Mouse (Mus musculus) CH12.LX (cell line): ENCODE measurements around the gene Nfkbiz. TPM values are rescaled to one million over a fixed set of nuclear protein-coding genes. Genes with fewer than 3 reads are reported as not detected.

Source experiments
- DNase-seq: peaks from one replicate; pipeline ENCODE4 v3.0.0-alpha.2; 2013; ENCODE audit errors: extremely low read depth
- H3K27ac ChIP-seq: 2 replicates; pipeline ENCODE4 v1.5.1; 2012; ENCODE audit warnings: low read depth, mild to moderate bottlenecking, control low read depth, moderate library complexity; ENCODE audit not compliant: insufficient read depth
- H3K27me3 ChIP-seq: replicated peaks from 2 replicates; pipeline ENCODE3; 2012; ENCODE audit warnings: inconsistent platforms
- H3K36me3 ChIP-seq, 2 experiments: replicated peaks in 1 of 2; 2 replicates each; pipeline versions ENCODE3 to v1.6.1; 2012; ENCODE audit warnings: inconsistent platforms in 1 of 2, low read length in 1 of 2, mild to moderate bottlenecking in 1 of 2, mixed read lengths in 1 of 2, moderate library complexity in 1 of 2; ENCODE audit not compliant: control insufficient read depth in 1 of 2, insufficient read depth in 1 of 2
- H3K4me1 ChIP-seq, 2 experiments: 2 replicates each; pipeline ENCODE4 v1.6.1; 2012; ENCODE audit warnings: inconsistent platforms in 1 of 2, moderate library complexity in 1 of 2; ENCODE audit not compliant: insufficient read depth in 2 of 2, control insufficient read depth in 1 of 2
- H3K4me2 ChIP-seq: 2 replicates; pipeline ENCODE4 v1.6.1; 2012; ENCODE audit warnings: low read depth, mild to moderate bottlenecking, control low read depth; ENCODE audit not compliant: poor library complexity, insufficient read depth, severe bottlenecking
- H3K4me3 ChIP-seq, 3 experiments: fragments of 150-350 bp in 1 of 3; sonication (generic) in 1 of 3; replicated peaks in 1 of 3; 2 replicates each; pipeline versions ENCODE3 to v1.5.1; 2011 to 2012; ENCODE audit warnings: low read depth in 2 of 3, low read length in 2 of 3, mild to moderate bottlenecking in 2 of 3, moderate library complexity in 2 of 3, control low read depth in 1 of 3, improper control_type of control experiment in 1 of 3, inconsistent platforms in 1 of 3, mixed read lengths in 1 of 3; ENCODE audit not compliant: poor library complexity in 1 of 3
- H3K79me2 ChIP-seq: replicated peaks from 2 replicates; pipeline ENCODE4 v1.6.1; 2012; ENCODE audit warnings: mild to moderate bottlenecking, moderate library complexity; ENCODE audit not compliant: control insufficient read depth, poor library complexity, insufficient read depth, severe bottlenecking; ENCODE audit errors: extremely low read depth
- H3K9ac ChIP-seq: 2 replicates; pipeline ENCODE4 v1.6.1; 2012; ENCODE audit warnings: low read depth, mild to moderate bottlenecking, control low read depth, moderate library complexity; ENCODE audit not compliant: insufficient read depth
- H3K9me3 ChIP-seq: replicated peaks from 2 replicates; pipeline ENCODE3; 2012; ENCODE audit warnings: low read length, inconsistent platforms, mixed read lengths
- BHLHE40 ChIP-seq: IDR thresholded peaks from 2 replicates; pipeline ENCODE4 v1.6.1; 2011; ENCODE audit warnings: mild to moderate bottlenecking, low read depth, low read length, improper control_type of control experiment
- CHD1 ChIP-seq: IDR thresholded peaks from 2 replicates; pipeline ENCODE4 v1.6.1; 2012; ENCODE audit warnings: low read depth, low read length, improper control_type of control experiment, inconsistent platforms
- CHD2 ChIP-seq: IDR thresholded peaks from 2 replicates; pipeline ENCODE4 v1.6.1; 2011; ENCODE audit warnings: low read length, improper control_type of control experiment
- CTCF ChIP-seq, 2 experiments: IDR thresholded peaks in 1 of 2; conservative IDR thresholded peaks in 1 of 2; 2 replicates each; pipeline ENCODE4 v1.5.1; 2011 to 2012; ENCODE audit warnings: low read depth in 2 of 2, low read length in 2 of 2, improper control_type of control experiment in 1 of 2, inconsistent platforms in 1 of 2, mild to moderate bottlenecking in 1 of 2, moderate library complexity in 1 of 2
- E2F4 ChIP-seq: IDR thresholded peaks from 2 replicates; pipeline ENCODE4 v1.6.1; 2011; ENCODE audit warnings: low read depth, low read length, improper control_type of control experiment; ENCODE audit not compliant: insufficient replicate concordance
- ELF1 ChIP-seq: IDR thresholded peaks from 2 replicates; pipeline ENCODE4 v1.6.1; 2014; ENCODE audit warnings: low read depth, mild to moderate bottlenecking, inconsistent platforms, low read length, improper control_type of control experiment
- EP300 ChIP-seq: IDR thresholded peaks from 2 replicates; pipeline ENCODE4 v1.6.1; 2011; ENCODE audit warnings: low read length, improper control_type of control experiment
- ETS1 ChIP-seq: conservative IDR thresholded peaks from 2 replicates; pipeline ENCODE4 v1.6.1; 2012; ENCODE audit warnings: low read depth, mild to moderate bottlenecking, inconsistent platforms, low read length, improper control_type of control experiment, moderate library complexity
- HCFC1 ChIP-seq: IDR thresholded peaks from 2 replicates; pipeline ENCODE4 v1.6.1; 2012; ENCODE audit warnings: low read depth, mild to moderate bottlenecking, inconsistent platforms, low read length, improper control_type of control experiment
- IRF4 ChIP-seq: IDR thresholded peaks from 2 replicates; pipeline ENCODE4 v1.6.1; 2014; ENCODE audit warnings: low read depth, mild to moderate bottlenecking, inconsistent platforms, low read length, improper control_type of control experiment
- JUN ChIP-seq: IDR thresholded peaks from 2 replicates; pipeline ENCODE4 v1.6.1; 2011; ENCODE audit warnings: low read depth, mild to moderate bottlenecking, low read length, improper control_type of control experiment, moderate library complexity; ENCODE audit not compliant: insufficient read depth
- JUND ChIP-seq: conservative IDR thresholded peaks from 2 replicates; pipeline ENCODE4 v1.6.1; 2011; ENCODE audit warnings: low read depth, low read length, improper control_type of control experiment
- KAT2A ChIP-seq: IDR thresholded peaks from 2 replicates; pipeline ENCODE4 v1.6.1; 2012; ENCODE audit warnings: low read length, improper control_type of control experiment, inconsistent platforms; ENCODE audit not compliant: insufficient replicate concordance
- MAX ChIP-seq: IDR thresholded peaks from 2 replicates; pipeline ENCODE4 v1.6.1; 2011; ENCODE audit warnings: low read length, improper control_type of control experiment
- MAZ ChIP-seq: IDR thresholded peaks from 2 replicates; pipeline ENCODE4 v1.6.1; 2012; ENCODE audit warnings: low read depth, mild to moderate bottlenecking, inconsistent platforms, low read length, improper control_type of control experiment, moderate library complexity
- MEF2A ChIP-seq: IDR thresholded peaks from 2 replicates; pipeline ENCODE4 v1.6.1; 2014; ENCODE audit warnings: low read depth, mild to moderate bottlenecking, inconsistent platforms, low read length, improper control_type of control experiment, borderline replicate concordance
- MXI1 ChIP-seq: IDR thresholded peaks from 2 replicates; pipeline ENCODE4 v1.6.1; 2011; ENCODE audit warnings: mild to moderate bottlenecking, low read depth, low read length, improper control_type of control experiment
- PAX5 ChIP-seq: IDR thresholded peaks from 2 replicates; pipeline ENCODE4 v1.6.1; 2012; ENCODE audit warnings: low read length, inconsistent platforms, mixed read lengths
- POLR2A ChIP-seq: IDR thresholded peaks from 2 replicates; pipeline ENCODE4 v1.6.1; 2011; ENCODE audit warnings: low read depth, mild to moderate bottlenecking, improper control_type of control experiment, low read length
- POLR2AphosphoS2 ChIP-seq: IDR thresholded peaks from 2 replicates; pipeline ENCODE4 v1.6.1; 2011; ENCODE audit warnings: low read depth, low read length, improper control_type of control experiment
- RCOR1 ChIP-seq: conservative IDR thresholded peaks from 2 replicates; pipeline ENCODE4 v1.6.1; 2012; ENCODE audit warnings: low read depth, mild to moderate bottlenecking, inconsistent platforms, low read length, improper control_type of control experiment
- SIN3A ChIP-seq: IDR thresholded peaks from 2 replicates; pipeline ENCODE4 v1.6.1; 2012; ENCODE audit warnings: low read length, improper control_type of control experiment, inconsistent platforms
- TBP ChIP-seq: conservative IDR thresholded peaks from 2 replicates; pipeline ENCODE4 v1.6.1; 2011; ENCODE audit warnings: low read depth, low read length, improper control_type of control experiment
- TCF12 ChIP-seq: IDR thresholded peaks from 2 replicates; pipeline ENCODE4 v1.6.1; 2014; ENCODE audit warnings: low read depth, mild to moderate bottlenecking, inconsistent platforms, low read length, improper control_type of control experiment
- ZC3H11A ChIP-seq: IDR thresholded peaks from 2 replicates; pipeline ENCODE4 v1.6.1; 2012; ENCODE audit warnings: low read depth, mild to moderate bottlenecking, inconsistent platforms, low read length, improper control_type of control experiment
- ZKSCAN1 ChIP-seq: IDR thresholded peaks from 2 replicates; pipeline ENCODE4 v1.6.1; 2012; ENCODE audit warnings: low read depth, inconsistent platforms, low read length, improper control_type of control experiment, borderline replicate concordance
- ZMIZ1 ChIP-seq: IDR thresholded peaks from 2 replicates; pipeline ENCODE4 v1.6.1; 2012; ENCODE audit warnings: low read depth, mild to moderate bottlenecking, inconsistent platforms, low read length, improper control_type of control experiment
- dilution Hi-C: fragments of 300-500 bp; cut with MboI; formaldehyde crosslinking; loops from 2 replicates; pipeline ENCODE4 v1.14.3; 2020; ENCODE audit warnings: low sequenced_read_pairs; ENCODE audit not compliant: extremely low pct_unique_long_range_greater_than_20kb, extremely low pct_ligation_motif_present
- in situ Hi-C: fragments of 300-500 bp; cut with MboI; formaldehyde crosslinking; loops from 3 replicates; pipeline ENCODE4 v1.14.3; 2019; ENCODE audit warnings: low sequenced_read_pairs, low pct_ligation_motif_present, low pct_unique_long_range_greater_than_20kb, mixed read lengths
- polyA plus RNA-seq: library from polyadenylated mRNA; unstranded; fragments of >175 nt; gene quantifications from 2 replicates; pipeline ENCODE4 v1.2.1, GENCODE M21; 2012; ENCODE audit warnings: low read depth; ENCODE audit not compliant: insufficient read length
- total RNA-seq, 2 experiments: library from RNA; depleted of rRNA; stranded (reverse); fragments of 300-350 nt in 1 of 2; fragments of >200 nt in 1 of 2; gene quantifications; 2 replicates each; pipeline ENCODE4 v1.2.3; 2012 to 2014

The Nfkbiz gene
- total and polyA plus RNA-seq, 3 experiments = 13.7 to 19.7 (median 17.1) TPM

- no peak overlapping the region for H3K27ac ChIP-seq
- peak overlapping the region; percentile 39 for H3K9ac ChIP-seq
- H3K9me3 ChIP-seq = no peaks in the 10 kb centered on the region
- in situ Hi-C loops = no loop called here
- H3K4me2 ChIP-seq = peak overlapping the region; percentile 98
- H3K79me2 ChIP-seq = peaks cover 51% of the 10 kb centered on the region
- peak overlapping the region; percentile 61 to 72 (median 67) for H3K4me3 ChIP-seq
- peaks cover 10 to 42% of the 10 kb centered on the region in 2 experiments for H3K36me3 ChIP-seq
- TF ChIP-seq ELF1 = 0 out of 2 replicates have a peak, but pooled peaks have one; percentile 4
- TF ChIP-seq CHD1 = no peak
- no peak for TF ChIP-seq HCFC1
- no peak for TF ChIP-seq E2F4
- 0 out of 2 replicates have a peak, but pooled peaks have one; percentile 25 for TF ChIP-seq TBP
- 0 out of 2 replicates have a peak, but pooled peaks have one; percentile 31 for TF ChIP-seq POLR2A
- TF ChIP-seq MXI1 = peak; percentile 6; the same call in 1 of the 2 replicates
- no peak for TF ChIP-seq JUND
- TF ChIP-seq SIN3A = no peak
- no peak for TF ChIP-seq PAX5
- no peak for TF ChIP-seq ETS1
- TF ChIP-seq, all 38 proteins: peak for 4
- DNase-seq = no peak
- dilution Hi-C loops = no loop called here
- H3K27me3 ChIP-seq = no peaks in the 10 kb centered on the region
- peaks cover 17 to 58% of the 10 kb centered on the region in 2 experiments for H3K4me1 ChIP-seq
Observed at GRCm38 (mm10) chr16:55837168-55837567, 1.5 kb downstream of the Nfkbiz start.

- peak; percentile 58; the same call in 1 of the 2 replicates for TF ChIP-seq CHD2
- peak; percentile 32; the same call in 1 of the 2 replicates for TF ChIP-seq JUND
- TF ChIP-seq ZC3H11A = no peak
- TF ChIP-seq BHLHE40 = peak; percentile 67
- TF ChIP-seq MAZ = peak; percentile 45; the same call in 1 of the 2 replicates
- no peak for TF ChIP-seq RCOR1
- TF ChIP-seq ZMIZ1 = no peak
- TF ChIP-seq CTCF (conservative IDR thresholded peaks at IDR 0.05 in 1 of 2, IDR thresholded peaks at IDR 0.05 in 1 of 2; ENCODE audit: low read depth in 2 of 2, low read length in 2 of 2) = no peak
- peak; percentile 76 for TF ChIP-seq SIN3A
- no peak for TF ChIP-seq POLR2AphosphoS2
- TF ChIP-seq MEF2A = peak; percentile 41; the same call in 1 of the 2 replicates
- peak; percentile 77 for TF ChIP-seq IRF4
- no peak for TF ChIP-seq JUN
- peak; percentile 90 for TF ChIP-seq ETS1
- TF ChIP-seq ELF1 = no peak
- 0 out of 2 replicates have a peak, but pooled peaks have one; percentile 19 for TF ChIP-seq TCF12
- TF ChIP-seq EP300 = peak; percentile 31; the same call in 1 of the 2 replicates
- TF ChIP-seq KAT2A = no peak
- TF ChIP-seq MAX = no peak
- TF ChIP-seq ZKSCAN1 = no peak
- no peak for TF ChIP-seq PAX5
- no peak for TF ChIP-seq POLR2A
- DNase-seq = no peak
- dilution Hi-C loops = no loop called here
Observed at GRCm38 (mm10) chr16:55835798-55836197, 2.9 kb downstream of the Nfkbiz start.

More at GRCm38 (mm10) chr16:55835798-55836197, 2.9 kb downstream of the Nfkbiz start:
- H3K9ac ChIP-seq = peak overlapping the region; percentile 39
- no peak overlapping the region for H3K27ac ChIP-seq
- H3K36me3 ChIP-seq = peaks cover 18 to 47% of the 10 kb centered on the region in 2 experiments
- in situ Hi-C loops = no loop called here
- no peaks in the 10 kb centered on the region for H3K27me3 ChIP-seq
- H3K4me3 ChIP-seq = peak overlapping the region in 2 of 3 experiments; percentile 61 to 72
- H3K9me3 ChIP-seq = no peaks in the 10 kb centered on the region
- H3K79me2 ChIP-seq = peaks cover 51% of the 10 kb centered on the region
- H3K4me2 ChIP-seq = peak overlapping the region; percentile 98
- peaks cover 17 to 65% of the 10 kb centered on the region in 2 experiments for H3K4me1 ChIP-seq
